Mouse (Mus musculus) E14TG2a.4 (cell line): ENCODE results near the gene Gm867.

Experiments used
- CTCF ChIP-seq: conservative IDR thresholded peaks from 2 replicates; pipeline ENCODE4 v1.5.1; 2014; ENCODE audit warnings: low read length
- NANOG ChIP-seq: IDR thresholded peaks from 2 replicates; pipeline ENCODE4 v1.6.1; 2014; ENCODE audit warnings: borderline replicate concordance, low read length, mixed read lengths

- no peak for TF ChIP-seq CTCF
- TF ChIP-seq NANOG: no peak
Measured at GRCm38 (mm10) chr10:75919026-75919425, 21.4 kb downstream of the Gm867 start.
